Mouse (Mus musculus): ENCODE measurements around the gene Adamtsl1.
A peak's percentile ranks its signal among the peaks of the same experiment; 100 is the strongest.

The Adamtsl1 gene

GRCm38 (mm10) chr4:85939460-85939859 is 425.5 kb downstream of the Adamtsl1 start:
- DNase-seq, result no peak

DNA sequence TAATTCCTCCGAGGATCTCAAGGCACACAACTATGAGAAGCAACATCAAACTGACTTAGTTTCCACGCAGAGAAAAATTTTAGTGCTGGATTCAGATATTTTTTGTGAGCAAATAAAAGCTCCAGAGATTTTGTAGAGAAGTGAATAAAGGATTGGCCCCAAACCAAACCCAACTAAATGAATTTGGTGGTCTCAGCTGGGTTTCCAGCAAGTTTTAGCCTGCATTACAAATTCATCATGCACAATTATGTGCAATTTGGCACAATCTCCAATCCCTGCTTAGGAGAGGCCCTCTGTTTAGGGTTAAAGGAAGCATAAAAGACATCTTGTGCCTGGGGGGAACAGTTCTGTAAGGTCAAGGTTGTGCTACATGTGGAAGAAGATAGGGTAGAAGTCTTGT is 427.9 kb downstream of the Adamtsl1 start:
- DNase-seq, result no peak

DNA sequence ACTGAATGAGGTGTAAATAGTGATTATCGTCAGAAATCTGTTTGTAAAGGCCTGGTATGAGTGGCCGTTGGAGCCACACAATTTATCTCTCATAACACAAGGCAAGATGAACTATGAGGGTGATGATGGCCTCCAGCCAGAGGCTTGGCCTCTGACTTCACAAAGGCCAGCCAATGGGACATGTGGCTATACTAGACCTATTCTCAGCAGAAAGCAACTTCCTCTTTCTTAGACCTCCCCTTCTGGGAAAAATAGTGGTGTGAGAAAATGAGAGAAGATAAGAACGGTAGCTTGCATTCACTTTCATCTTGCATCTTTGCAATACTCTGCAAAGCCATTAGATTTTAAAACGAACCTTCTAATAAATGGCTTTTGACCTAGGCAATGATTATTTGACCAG is 439.6 kb downstream of the Adamtsl1 start:
- DNase-seq, result peak; percentile 23

- no peak for DNase-seq
Measured at GRCm38 (mm10) chr4:85955387-85955786, 441.4 kb downstream of the Adamtsl1 start.

- DNase-seq, result no peak
Measured at GRCm38 (mm10) chr4:85957266-85957665, 443.3 kb downstream of the Adamtsl1 start.

DNA sequence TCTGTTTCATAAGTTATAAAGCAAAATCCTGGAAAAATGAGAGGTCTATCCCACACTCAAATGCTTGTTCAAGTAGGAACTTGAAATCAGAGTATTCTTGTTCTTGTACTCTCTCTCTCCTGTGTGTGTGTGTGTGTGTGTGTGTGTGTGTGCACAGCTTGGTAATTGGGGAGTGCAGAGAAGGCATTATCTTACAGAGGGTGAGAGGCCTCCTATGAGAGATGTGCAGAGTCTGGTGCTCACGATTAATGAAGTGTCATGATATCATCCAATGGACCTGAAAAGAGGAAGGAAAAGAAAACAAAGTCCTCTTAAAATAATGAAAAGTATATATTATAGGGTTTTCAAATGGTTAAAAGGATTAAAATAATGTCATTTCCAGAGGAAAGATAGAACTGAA is 443.9 kb downstream of the Adamtsl1 start:
- DNase-seq, result no peak

DNA sequence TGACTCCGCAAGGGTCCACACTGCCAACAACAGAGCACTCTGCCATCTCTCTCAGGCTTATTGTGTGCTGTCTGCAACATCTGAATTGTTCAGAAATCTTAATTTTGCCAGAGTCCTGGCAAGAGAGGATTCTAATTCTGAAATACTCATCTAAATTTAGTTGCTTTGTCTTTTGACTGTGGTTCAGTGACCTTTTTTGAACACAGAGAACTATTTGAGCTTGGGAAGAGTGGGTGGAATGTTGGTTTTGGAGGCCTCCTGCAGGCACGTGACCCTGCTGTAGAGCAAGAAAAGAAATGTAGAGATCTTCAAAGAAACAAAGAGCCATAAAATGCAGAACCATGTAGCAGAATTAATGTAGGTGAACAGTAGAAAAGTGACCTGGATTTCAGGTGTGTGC is 445.0 kb downstream of the Adamtsl1 start:
- no peak for DNase-seq

DNA sequence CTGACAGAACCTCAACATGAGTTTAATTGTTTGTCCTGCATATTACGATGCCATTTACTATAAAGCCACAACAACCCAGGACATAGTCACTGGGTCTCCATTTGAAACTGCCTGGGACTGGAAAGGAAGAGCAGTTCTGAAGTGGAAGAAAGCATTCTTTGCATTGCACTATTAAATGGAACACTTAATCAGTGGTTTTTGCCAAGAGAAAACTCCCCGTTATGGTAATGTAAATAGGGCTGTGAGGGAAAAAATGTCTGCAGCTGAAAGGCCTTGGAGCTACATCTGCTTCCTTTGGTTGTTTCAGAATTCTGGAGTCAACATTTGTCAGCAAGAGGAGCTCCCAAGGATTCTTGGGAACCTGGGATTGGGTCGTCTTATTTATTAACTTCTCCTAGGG is 462.2 kb downstream of the Adamtsl1 start:
- DNase-seq, result no peak

DNA sequence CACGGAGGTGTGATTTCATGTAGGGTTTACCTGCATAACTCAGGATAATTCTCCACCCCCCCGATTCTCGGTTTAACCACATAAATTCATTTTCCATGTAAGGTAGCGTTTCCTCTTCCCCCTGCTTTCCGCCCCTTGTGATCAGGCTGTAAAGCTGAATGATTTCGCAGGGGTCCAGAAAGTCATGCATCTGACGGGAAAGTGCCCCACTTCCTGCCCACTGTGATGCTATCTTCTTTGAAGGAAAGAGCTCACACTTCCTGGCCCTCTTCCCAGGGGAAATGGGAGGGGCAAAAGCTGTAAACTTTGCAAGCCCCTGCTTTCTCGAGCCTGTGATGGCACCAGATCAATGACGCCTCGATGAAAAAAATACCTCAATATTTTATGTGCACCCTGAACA is 465.2 kb downstream of the Adamtsl1 start:
- no peak for DNase-seq

- DNase-seq, result no peak
Measured at GRCm38 (mm10) chr4:86006596-86006995, 492.6 kb downstream of the Adamtsl1 start.

GRCm38 (mm10) chr4:86013640-86014039 is 499.7 kb downstream of the Adamtsl1 start:
- DNase-seq, result no peak

DNA sequence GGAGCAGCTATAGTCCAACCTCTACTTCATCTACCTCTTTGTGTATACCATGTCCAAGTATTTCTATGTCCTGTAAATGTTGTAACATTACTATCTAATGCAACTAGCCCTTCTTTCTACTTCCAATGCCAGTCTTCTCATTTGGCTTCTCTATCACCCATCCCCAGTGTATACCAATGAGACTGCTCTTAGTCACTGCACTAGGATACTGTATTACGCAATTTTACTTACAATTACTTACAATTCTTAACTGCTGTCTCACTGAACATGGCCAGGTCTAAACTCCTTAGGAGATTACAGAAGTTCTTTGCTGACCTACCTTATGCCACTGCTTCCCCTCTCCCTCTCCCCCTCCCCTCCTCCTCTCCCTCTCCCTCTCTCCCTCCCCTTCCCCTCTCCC is 505.0 kb downstream of the Adamtsl1 start:
- no peak for DNase-seq

GRCm38 (mm10) chr4:86019586-86019985 is 505.6 kb downstream of the Adamtsl1 start:
- DNase-seq, result no peak

- no peak for DNase-seq
Measured at GRCm38 (mm10) chr4:86020372-86021090, 506.6 kb downstream of the Adamtsl1 start.

DNA sequence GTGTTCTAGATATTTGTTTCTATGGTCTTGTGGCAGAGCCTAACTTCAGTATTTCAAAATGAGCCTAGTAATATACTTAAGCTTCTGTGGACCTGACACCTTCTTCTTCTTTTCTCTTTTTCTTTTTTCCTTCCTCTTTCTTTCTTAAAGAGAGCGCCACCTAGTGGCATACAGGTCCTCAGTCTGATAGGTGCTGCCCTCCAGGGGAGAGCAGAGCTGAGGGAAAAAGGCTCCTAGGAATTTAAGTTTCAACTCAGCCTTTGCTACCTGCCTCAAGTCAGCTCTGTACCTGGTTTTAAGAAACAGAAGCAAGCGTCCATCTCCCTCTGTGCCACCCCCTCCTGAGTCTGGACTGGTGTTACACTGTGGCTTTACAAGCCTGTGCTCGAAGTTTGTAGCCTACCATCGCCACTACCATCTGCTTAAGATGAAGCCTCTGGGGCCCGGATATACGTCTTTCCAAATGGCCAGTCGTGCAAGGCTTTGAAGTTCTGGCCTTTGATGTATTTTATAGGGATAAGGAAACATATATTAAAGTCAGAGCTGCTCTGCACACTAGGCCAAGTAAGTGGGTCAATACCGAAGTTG is 510.7 kb downstream of the Adamtsl1 start:
- DNase-seq, result peak; percentile 58

DNA sequence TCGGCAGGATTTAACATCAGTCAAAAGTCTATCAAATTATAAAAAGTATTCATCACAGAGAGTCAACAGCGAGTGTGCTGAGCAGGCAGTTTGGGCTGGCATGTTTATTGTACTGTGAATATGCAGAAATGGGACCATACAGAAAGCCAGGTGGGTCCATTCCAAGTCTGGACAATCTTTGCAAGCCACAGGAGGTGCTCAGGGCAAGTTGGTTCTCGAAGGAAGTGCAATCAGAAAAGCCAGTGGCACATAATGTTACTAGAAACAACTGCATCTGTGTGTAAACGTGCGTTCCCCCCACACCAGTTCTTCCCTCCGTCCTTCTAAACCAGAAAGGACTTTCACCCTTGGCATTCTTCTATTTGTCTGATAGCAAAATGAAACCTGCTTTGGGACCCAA is 515.5 kb downstream of the Adamtsl1 start:
- DNase-seq, result no peak

GRCm38 (mm10) chr4:86030208-86030607 is 516.2 kb downstream of the Adamtsl1 start:
- DNase-seq, result no peak

DNA sequence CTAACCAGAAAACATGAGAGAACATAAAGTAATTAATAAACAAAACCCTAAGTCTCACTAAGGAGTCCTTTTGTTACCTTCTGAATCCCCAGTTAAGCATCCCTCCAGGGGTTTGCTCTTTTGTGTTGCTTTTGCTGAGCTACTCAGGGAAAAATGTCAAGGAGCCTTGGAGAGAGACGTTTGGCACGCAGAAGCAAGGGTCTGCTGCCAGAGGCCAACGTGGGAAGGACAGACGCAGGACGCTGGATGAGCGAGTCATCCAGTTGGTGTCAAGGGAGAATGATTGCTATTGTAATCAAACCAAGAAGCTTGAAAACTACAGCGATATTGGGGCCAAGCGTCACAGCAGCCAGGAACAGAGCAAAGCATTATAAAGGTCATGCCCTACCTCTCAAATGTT is 517.1 kb downstream of the Adamtsl1 start:
- DNase-seq, result no peak

GRCm38 (mm10) chr4:86040921-86041320 is 526.9 kb downstream of the Adamtsl1 start:
- no peak for DNase-seq

DNA sequence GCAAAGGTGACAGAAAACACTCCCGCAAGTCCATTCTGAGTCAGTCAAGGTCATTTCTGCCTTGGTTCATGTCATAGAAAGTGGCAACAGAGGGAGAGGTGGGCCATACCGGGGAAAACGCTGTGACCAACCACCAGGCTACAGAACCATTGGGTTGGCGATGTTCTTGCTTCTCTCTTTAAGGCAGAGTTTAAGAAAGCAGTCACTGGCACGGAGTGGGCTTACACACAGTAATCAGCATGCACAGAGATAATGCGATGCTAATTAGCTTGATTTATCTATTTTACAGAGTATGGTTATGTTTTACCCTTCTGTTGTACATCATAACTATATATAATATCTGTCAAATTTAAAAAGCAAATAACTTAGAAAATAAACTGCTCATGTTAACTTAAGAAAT is 531.5 kb downstream of the Adamtsl1 start:
- DNase-seq, result no peak

DNA sequence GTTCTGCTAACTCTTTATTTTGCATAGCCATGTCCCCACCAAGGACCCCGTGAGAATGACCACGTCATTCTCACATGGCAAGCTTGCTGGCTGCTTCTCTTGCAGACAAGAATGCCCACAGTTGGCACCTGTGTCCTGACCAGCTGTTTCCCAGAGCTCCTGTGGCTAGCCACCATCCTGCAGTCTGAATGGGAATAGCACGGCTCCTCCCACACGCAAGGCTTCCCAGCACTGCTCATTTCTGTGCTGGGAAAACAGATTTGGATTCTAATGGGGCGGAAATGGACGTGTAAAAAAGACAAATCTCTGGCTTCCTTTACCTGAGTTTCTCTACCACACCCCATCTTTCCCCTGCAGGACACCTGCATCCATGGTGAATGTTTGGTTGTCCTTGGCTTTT is 531.9 kb downstream of the Adamtsl1 start:
- DNase-seq, result no peak

DNA sequence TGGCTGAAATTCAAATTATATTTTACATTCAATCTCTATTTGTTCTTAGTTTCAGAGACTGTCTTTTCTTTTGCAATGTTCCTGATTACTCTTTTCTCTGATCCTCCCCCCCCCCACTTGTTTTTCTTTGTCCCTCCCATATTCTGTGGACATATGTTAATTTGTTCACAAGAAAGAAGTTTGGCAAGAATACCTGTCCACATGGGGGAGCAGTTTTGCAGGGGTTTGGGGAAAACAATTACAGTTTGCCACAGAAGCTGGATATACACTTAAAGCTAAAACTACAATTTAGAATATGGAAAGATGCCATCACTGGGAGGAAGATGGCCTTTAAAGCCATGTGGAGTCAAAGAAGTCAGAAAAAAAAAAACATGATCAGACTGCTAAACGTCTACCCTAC is 532.9 kb downstream of the Adamtsl1 start:
- DNase-seq, result no peak

DNA sequence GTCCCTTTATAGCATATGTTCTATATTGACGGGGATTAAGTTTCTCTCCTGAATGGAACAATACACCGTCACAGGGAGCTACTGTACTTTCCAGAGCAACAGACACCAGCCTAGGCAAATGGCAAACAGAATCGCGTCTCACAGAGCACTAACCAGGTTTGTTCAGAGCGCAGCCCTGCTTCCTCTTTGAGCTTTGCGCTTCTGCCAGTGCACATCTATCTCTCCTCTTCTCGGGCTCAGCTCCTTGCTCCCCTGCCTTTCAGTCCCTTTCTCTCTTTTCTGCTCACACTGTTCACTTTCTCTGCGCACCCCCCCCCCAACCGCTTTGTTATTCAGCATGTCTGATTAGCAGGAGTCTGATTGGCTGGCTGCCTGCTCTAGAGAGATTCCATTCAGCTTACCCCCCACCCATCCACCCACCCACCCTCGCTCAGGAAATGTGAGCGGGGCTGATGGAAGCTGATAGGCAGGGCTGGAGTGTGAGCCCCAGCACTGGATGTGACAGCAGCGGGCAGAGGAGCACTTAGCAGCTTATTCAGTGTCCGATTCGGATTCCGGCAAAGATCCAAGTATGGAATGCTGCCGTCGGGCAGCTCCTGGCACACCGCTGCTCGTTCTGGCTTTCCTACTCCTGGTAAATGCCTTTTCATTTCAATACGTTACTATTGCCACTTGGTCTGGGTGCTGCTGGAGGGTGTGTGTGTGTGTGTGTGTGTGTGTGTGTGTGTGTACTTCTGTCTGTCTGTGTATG is 539.7 kb downstream of the Adamtsl1 start:
- DNase-seq, result peak; percentile 68

- DNase-seq, result no peak
Measured at GRCm38 (mm10) chr4:86060614-86061013, 546.6 kb downstream of the Adamtsl1 start.
